Mouse (Mus musculus) 3134 (cell line): ENCODE results near the gene Msrb1.

Experiments used
- DNase-seq: peaks from one replicate; pipeline ENCODE4 v3.0.0-alpha.2; 2011; ENCODE audit warnings: low spot score; ENCODE audit not compliant: insufficient read length; ENCODE audit errors: extremely low read depth

Msrb1 gene

DNA sequence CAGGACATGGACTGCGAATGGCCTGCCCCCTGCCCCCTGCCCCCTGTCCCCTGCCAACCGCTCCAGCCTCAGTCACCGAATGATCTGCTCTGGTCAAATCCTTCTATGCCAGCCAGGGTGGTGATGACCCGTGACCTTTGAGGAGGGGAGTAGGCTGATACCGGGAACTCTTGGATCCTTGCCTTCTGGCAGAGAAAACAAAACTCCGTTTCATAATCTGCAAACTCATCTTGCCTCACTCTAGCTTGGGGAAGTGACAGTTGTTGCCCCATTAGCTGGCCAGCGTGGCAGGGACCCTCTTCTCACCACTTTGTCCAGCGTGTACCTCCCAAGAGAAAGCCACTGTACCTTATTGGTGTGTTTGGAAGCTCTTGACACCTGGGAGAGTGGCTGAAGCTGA lies 5.9 kb downstream of the Msrb1 start:
- DNase-seq = no peak

GRCm38 (mm10) chr17:24743896-24744295 lies 7.5 kb downstream of the Msrb1 start:
- DNase-seq = no peak

DNA sequence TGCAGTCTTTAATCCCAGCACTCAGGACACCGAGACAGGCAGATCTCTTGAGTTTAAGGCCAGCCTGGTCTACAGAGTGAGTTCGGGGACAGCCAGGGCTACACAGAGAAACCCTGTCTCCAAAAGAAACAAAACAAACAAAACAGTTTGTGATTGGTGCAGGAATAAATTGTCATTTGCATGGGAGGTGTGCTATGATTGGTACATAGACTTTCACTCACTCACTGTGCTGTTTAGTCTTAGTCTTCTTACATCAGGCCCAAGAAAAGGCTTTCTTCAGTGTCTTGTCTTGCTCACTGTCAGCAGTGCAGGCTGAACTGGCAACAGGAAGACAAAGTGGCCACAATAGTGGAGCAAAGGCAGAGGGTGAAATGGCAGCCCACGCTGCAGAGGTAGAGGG lies 7.9 kb downstream of the Msrb1 start:
- DNase-seq = no peak

GRCm38 (mm10) chr17:24745526-24746497 lies 9.4 kb downstream of the Msrb1 start:
- no peak for DNase-seq

GRCm38 (mm10) chr17:24746986-24747385 lies 10.5 kb downstream of the Msrb1 start:
- DNase-seq = no peak

DNA sequence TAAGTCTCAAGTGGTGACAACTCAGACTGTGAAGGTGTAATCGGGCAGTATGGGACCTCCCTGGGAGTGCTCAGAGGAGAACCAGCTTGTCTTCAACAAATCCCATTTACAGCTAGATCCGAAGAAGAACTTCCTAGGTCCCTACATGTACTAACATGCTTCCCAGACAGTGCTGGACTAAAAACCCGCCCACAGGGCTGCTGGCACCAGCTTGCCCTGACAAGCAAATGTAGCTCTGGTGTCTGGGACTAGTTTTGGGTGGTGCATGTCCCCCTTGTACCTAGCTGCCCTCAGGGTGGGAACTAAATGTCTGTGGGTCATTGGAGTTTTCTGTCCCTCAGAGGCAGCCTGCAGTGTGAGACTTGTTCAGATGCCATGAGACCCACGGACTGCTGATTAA lies 15.1 kb downstream of the Msrb1 start:
- DNase-seq = no peak

DNA sequence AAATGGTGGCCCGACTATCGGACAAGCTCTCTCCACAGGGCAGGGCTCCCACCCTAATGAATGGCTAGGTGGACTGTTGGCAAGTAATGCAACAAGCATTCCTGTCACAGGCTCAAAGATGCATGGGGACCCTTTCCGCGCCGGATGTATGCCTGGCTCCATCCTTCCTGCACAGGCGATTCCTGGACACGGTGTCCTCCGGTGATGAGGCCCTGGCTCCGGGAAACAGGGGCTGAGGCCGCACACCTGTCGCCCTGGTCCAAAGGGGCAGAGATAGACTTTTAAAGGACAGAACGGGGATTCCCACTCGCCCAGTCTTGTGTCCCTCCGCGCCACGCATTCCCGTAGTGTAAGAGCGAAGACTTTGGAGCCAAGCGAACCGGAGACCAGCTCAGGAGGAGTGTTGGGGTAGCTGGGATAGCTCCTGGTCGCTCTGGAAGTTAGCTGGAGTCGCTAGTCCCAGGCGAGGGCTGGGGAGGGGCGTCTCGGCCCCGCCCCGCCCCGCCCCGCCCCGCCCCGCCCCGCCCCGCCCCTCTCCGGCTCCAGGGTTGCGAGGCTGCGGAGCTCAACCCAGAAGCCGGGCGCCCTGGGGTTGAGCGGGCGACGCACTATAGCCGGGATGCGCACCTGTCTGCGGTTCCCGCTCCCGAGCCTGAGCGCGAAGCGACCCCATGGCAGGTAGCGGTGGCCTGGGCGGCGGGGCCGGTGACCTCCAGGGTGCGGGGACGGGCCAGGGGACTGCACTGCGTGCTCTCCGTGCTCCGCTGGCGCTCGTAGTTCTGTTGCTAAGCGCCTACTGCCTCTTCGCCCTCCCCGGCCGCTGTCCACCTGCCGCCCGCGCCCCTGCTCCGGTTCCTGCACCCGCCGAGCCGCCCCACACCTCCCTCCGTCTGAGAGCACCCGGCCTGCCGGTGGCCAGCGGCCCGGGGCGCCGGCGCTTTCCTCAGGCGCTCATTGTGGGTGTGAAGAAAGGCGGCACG lies 16.3 kb downstream of the Msrb1 start, which contains the start of gene Hs3st6:
Gene Hs3st6, plus strand, starts transcription at position 574 of the 980 bp plus-strand sequence.
- no peak for DNase-seq

- DNase-seq = no peak
Observed at GRCm38 (mm10) chr17:24757394-24757793, 21.0 kb downstream of the Msrb1 start.

DNA sequence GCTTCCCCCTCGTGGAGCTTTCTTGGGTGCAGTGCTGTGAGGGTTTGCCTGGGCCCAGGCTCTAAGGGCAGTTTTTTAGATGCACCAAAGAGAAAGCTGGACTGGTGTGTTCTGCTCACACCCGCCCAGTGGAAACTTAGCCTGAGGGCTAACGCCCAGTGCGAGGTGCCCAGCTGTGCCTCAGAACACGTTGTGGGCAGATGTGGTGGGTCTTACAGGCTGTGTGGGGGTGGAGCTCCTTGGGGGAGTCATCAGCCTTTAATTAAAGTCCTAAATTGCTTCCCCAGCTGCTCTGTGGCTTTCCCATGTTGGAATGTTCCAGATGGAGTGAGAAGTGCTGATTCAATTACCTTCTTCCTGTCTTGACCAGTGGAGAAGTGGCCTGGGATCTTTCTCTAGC lies 24.7 kb downstream of the Msrb1 start:
- DNase-seq = no peak

GRCm38 (mm10) chr17:24765016-24765905 lies 28.8 kb downstream of the Msrb1 start:
- DNase-seq = no peak

DNA sequence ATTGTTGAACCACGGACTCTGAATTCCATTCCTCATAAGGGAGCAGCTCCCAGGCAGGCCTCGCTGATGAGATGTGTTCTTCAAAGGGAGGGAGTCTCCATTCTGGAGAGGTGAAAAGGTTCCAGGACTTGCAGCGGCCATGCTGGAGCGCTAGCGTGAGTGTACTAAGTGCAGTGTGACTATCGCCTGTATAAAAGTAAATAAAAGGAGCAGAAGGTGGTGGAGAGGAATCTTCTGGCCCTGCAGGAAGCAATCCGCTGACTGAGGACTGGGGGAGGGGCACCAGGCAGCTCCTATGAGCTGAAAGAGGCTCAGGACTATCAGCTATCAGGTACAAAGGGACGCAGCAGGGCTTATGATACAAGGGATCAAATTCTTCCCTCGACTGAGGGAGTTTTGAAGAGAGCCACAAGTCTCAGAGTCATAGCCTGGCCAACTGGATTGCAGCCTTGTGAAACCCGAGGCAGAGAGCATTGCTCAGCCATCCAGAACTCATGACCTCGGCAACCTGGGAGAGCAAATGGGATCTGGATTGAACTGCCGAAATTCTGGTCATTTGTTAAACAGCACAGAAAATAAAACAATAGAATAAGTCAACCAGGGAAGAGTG lies 29.9 kb downstream of the Msrb1 start:
- no peak for DNase-seq

GRCm38 (mm10) chr17:24769146-24769545 lies 32.7 kb downstream of the Msrb1 start:
- DNase-seq = no peak

DNA sequence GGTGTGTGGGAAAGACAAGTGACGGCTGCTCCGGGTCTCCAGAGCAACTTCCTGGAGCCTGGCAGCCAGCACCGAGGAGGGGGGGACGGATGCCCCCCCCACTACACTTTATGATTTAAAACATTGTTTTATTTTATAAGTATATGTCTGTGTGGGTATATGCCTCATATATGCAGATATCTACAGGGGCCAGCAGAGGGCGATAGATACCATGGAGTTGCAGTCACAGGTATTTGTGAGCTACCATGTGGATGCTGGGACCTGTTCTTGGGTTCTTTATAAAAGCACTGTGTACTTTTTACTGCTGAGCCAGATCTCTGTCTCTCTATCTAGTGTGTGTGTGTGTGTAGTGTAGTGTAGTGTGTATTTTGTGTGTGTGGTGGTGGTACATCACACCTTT lies 36.8 kb downstream of the Msrb1 start:
- no peak for DNase-seq

DNA sequence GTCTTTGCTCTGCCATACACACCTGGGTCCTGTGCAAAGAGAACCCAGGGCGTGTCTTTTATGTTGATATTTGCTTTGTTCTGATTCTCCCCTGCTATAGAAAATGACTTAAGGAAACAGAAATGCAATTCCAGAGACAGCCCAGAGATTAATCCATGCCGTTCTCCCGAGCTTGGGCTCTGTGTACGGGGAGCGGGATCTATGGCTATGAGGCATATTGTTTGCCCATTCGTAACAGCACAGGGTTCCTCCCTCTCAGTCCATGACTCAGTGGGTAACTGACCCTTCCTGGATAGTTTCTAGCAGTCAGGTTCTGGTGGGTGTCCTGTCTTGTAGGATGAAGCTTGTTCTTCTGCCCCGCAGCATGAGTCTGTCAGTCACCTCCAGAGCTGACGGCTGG lies 38.7 kb downstream of the Msrb1 start:
- DNase-seq = no peak

- no peak for DNase-seq
Observed at GRCm38 (mm10) chr17:24777073-24777472, 40.6 kb downstream of the Msrb1 start.

- no peak for DNase-seq
Observed at GRCm38 (mm10) chr17:24780821-24781220, 44.4 kb downstream of the Msrb1 start.

DNA sequence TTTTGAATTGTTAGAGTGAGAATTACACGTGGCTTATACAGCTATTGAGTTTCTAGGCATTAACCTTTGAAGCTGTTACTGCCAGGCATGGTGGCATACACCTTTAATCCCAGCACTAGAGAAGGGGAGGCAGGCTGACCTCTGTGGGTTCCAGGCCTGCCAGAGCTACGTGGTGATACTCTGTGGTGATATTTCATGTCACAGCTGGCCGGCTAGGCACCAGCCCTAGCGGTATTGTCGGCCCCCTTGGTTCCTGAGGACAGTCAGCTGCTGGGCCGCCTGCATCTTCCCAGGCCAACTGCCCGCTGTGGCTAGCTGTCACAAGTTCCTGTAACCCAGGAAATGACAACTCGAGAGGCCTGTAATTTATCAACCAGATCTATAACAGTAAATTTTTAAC lies 55.7 kb downstream of the Msrb1 start:
- no peak for DNase-seq
